Mouse (Mus musculus) left cerebral cortex, adult 8-10 months (tissue): ENCODE measurements around the gene Gm16867. TPM values are rescaled to one million over a fixed set of nuclear protein-coding genes. Genes with fewer than 3 reads are reported as not detected.
"Not testable (repeated sequence)": the region's sequence is repeated elsewhere in the genome, so short reads cannot be mapped to it uniquely, and the experiment has no call there.

Source experiments
- DNase-seq, 2 experiments: peaks; one replicate each; pipeline ENCODE4 v3.0.0; 2022; ENCODE audit warnings: low spot score in 2 of 2
- total RNA-seq, 4 experiments: library from RNA; stranded (reverse); gene quantifications; 2 replicates each; pipeline ENCODE4 v1.2.4; 2022

The Gm16867 gene
- total RNA-seq, 4 experiments from 2014 or later, result 6.2 to 9.8 (median 7.6) TPM

- not testable (repeated sequence) for DNase-seq
These were observed 35.4 kb downstream of the Gm16867 start for GRCm38 (mm10) chr14:69467612-69468366.

GRCm38 (mm10) chr14:69464465-69464864 lies 38.7 kb downstream of the Gm16867 start:
- DNase-seq, result not testable (repeated sequence)

GRCm38 (mm10) chr14:69457691-69458090 lies 45.5 kb downstream of the Gm16867 start:
- not testable (repeated sequence) for DNase-seq

GRCm38 (mm10) chr14:69454640-69455039 lies 48.5 kb downstream of the Gm16867 start:
- not testable (repeated sequence) for DNase-seq

- DNase-seq, result not testable (repeated sequence)
These were observed 54.3 kb downstream of the Gm16867 start for GRCm38 (mm10) chr14:69448845-69449244.

- DNase-seq, result not testable (repeated sequence)
These were observed 56.2 kb downstream of the Gm16867 start for GRCm38 (mm10) chr14:69447006-69447405.

GRCm38 (mm10) chr14:69443092-69443692 lies 60.0 kb downstream of the Gm16867 start:
- not testable (repeated sequence) for DNase-seq

- DNase-seq, result not testable (repeated sequence)
These were observed 62.2 kb downstream of the Gm16867 start for GRCm38 (mm10) chr14:69440955-69441354.

- not testable (repeated sequence) for DNase-seq
These were observed 64.4 kb downstream of the Gm16867 start for GRCm38 (mm10) chr14:69438678-69439214.

GRCm38 (mm10) chr14:69421003-69421402 lies 82.2 kb downstream of the Gm16867 start:
- not testable (repeated sequence) for DNase-seq

GRCm38 (mm10) chr14:69417545-69417944 lies 85.6 kb downstream of the Gm16867 start:
- not testable (repeated sequence) for DNase-seq

Other genes with a start within 250 kb of the Gm16867 start
- under 1 TPM in 2 of 4 experiments, not detected in 2; 0.11 TPM for gene Synb, start 209.1 kb downstream of the Gm16867 start, total RNA-seq
- gene Gm27179, start 9.2 kb upstream of the Gm16867 start, total RNA-seq, result not detected
- gene Entpd4b, start 52.1 kb upstream of the Gm16867 start, total RNA-seq, result 10 to 100 TPM; 37.9 to 45.0 (median 43.1) TPM